Mouse (Mus musculus) spleen, adult 18-20 months (tissue): ENCODE measurements around the gene Cfap74.

ENCODE experiments used
- DNase-seq, 2 experiments: peaks; one replicate each; pipeline ENCODE4 v3.0.0; 2022; ENCODE audit warnings: mixed read lengths in 2 of 2

Cfap74 gene

DNA sequence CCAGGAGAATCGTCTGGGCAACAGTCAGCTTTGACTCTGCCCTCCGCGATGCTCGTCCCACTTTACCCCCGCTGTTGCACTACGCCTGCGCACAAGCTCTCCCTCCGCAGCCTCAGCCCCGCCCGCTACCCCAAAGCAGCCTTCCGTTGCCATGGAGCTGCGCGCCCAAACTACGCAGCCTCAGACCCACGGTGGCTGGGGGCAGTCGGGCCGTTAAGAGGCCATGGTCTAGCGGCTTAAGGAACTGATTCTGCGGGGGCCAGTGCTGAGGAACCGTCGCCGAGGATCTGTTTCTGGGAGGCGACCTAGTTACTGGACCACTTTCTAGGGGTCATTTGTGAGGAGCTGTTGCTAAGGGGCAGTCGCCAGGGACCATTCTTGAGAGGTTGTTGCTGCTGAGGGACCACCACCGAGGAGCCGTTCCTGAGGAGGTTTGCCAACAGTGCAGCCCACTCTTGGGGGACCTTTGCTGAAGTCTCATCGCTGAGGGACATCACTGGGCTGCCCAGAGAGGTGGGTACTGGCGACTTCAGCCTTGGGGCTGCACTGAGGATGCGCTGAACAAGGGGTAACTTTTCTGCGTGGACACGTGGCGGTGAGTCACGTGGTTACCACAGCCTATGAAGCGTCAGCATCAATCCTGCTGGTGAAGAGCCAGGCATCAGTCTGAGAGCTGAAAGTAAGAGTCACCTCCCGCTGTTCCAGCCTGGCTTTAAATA, at the start of gene Cfap74:
TSS of gene Cfap74 (plus strand) at position 133 of the 719 bp plus-strand sequence.
- peak; percentile 32 to 37 for DNase-seq

- no peak for DNase-seq
Measured at GRCm38 (mm10) chr4:155359560-155360464, 49.2 kb upstream of the Cfap74 start.

DNA sequence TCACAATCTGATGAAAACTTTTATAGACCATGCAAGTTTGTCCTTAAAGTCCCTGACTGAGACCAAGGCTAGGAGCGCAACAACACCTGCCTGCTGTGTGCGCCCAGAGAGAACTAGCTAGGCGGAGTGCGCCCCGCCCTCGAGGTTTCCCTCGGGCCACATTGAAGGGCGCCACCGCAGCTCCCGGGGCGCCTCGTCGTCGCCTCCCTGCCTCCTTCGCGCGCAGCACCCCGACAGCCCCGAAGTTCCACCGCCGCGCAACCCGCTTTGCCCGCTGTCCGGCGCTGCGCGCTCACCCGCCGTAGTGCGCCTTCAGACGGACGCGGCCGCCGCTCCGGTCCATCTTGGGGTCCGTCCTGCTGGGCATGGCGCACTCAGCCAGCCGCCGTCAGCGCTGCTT, 48.1 kb upstream of the Cfap74 start:
- DNase-seq, result peak in 1 of 2 experiments; percentile 15

- peak; percentile 74 to 76 for DNase-seq
Measured at GRCm38 (mm10) chr4:155361303-155361791, 47.6 kb upstream of the Cfap74 start, which contains the start of gene Prkcz. TSS of gene Prkcz (minus strand) at chr4:155361361.

- DNase-seq, result no peak
Measured at GRCm38 (mm10) chr4:155362443-155362842, 46.5 kb upstream of the Cfap74 start.

- DNase-seq, result no peak
Measured at GRCm38 (mm10) chr4:155366784-155367183, 42.2 kb upstream of the Cfap74 start.

DNA sequence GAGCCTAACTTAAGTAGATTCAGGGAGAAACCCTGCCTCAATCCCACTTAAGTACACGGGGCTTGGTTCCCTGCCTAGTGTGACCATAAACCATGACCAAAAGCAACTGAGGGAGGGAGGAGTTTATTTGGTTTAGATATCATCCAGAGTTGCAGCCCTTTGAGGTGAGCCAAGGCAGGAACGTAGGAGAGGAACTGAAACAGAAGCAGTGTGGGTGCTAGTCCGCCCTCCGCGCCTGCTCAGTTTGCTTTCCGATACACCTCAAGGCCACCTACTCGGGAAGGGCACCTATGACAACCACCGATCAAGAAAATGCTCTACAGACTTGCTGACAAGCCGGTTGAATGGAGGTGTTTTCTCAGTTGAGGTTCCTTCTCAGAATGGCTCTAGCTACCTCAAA, 41.3 kb upstream of the Cfap74 start:
- DNase-seq, result no peak

GRCm38 (mm10) chr4:155368684-155369083, 40.3 kb upstream of the Cfap74 start:
- DNase-seq, result peak; percentile 16 to 56

- DNase-seq, result no peak
Measured at GRCm38 (mm10) chr4:155370737-155371715, 38.0 kb upstream of the Cfap74 start.

DNA sequence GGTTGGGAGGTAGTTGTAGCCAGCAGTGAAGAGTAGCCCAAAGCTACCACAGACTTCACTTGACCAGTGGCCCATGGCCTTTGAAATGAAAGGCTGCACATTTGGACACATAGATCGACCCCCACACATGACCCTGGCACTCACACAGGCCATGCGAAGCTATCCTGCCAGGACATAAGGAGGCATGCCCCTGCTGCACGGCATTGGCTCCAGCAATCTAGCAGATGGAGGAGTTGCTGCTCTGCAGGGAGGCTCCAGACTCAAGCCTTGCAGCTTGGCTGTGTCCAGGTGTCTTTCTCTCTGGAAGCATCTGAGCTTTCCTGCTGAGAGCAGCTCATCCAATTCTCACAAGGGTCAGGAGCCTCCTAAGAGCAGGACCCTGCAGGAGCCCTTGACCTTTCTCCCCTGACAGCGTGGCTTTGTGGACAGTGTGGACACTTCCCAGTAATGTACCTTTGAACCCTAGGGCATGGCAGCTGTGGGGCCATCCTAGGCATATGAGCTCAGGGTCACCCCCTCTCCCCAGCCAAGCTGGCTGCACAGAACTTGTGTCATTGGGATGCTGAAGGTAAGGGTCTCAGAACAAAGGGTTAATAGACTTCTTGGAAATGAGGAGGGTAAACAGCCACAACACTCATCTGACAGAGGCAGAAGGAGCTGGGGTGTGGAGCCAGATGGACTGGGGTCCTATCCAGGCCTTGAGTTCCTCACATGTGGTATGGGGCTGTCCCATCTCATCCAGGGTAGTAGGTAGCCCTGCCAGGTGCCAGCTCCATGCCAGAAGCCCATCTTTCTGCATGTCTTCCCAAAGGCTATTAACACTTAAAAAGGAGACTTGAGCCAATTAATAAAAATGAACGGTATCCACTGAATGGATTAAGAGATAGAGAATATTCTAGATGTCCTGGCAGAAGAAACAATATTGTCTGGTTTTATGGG, 36.9 kb upstream of the Cfap74 start:
- no peak for DNase-seq

GRCm38 (mm10) chr4:155381974-155382373, 27.0 kb upstream of the Cfap74 start:
- DNase-seq, result no peak

DNA sequence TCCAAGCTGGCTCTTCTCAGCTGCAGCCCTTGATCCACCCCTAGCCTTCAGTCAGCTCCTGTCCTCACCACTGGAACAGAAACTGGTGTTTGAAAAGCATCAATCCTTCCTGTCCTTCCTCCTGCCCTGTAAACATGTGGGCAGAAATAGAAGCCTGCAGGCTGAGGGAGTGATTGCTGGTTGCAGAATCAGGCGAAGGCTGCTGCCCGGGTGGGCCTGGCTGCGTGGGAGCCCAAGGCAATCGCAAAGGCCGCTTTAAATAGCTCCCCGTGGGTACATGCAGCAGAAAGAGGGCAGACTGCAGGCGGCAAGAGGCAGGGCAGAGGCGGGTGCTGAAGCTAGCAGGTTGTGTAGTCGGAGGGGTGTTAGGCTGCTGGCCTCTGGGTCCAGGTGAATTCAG, 26.2 kb upstream of the Cfap74 start:
- DNase-seq, result no peak

DNA sequence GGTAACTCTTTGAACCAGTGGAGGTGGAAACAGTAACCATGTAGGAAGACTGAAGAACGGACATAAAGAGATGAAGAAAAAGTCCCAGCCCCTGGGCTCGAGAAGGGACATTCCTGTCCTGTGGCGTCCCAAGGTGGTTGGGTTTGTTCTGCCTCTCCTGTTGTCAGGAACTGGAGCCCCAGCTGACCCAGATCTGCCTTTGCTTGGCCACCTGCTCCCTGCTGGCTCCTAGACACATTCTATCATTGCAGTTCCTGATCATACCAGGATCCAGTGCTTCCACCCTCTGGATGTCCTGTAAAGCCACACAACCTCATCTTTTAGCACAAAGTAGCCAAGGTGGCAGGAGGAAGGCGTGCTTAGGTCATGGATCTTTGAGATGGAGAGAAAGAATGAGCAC, 25.7 kb upstream of the Cfap74 start:
- DNase-seq, result no peak

DNA sequence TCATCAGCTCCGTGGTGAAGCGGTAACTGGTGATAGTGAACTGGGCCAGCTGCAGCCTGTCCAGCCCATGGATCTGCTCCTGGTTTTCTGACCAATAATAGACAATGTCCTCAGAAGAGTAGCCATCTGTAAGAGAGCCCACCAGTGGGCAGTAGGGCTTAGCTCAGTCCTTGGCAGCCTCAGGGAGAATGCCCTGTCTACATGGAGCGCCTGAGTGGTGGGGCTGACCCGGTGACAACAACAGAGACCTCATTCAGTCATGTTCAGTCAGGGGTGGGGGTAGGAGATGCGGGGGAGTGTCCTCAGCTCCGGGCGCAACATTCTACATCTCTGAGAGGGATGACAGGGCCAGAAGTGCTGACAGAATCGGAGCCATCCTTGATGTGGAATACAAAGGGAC, 21.8 kb upstream of the Cfap74 start:
- DNase-seq, result no peak

DNA sequence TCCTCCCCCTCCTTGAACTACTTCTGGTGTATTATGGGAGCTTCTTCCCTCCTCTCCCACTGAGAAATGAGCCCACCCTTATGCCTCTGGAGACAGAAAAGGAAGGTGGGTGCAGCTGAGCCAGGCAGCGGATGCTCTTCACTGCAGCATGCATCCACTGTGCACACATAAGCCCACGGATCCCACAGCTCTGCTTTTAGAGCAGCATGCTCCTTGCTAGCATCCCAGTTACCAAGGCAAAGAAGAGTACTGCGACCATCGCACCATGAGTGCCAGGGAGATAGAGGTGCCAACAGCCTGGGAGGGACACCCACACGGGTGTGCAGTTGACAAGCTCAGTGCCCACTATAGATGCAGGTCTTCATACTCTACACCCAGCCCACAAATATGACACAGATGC, 13.5 kb upstream of the Cfap74 start:
- DNase-seq, result no peak

- no peak for DNase-seq
Measured at GRCm38 (mm10) chr4:155396751-155397150, 12.2 kb upstream of the Cfap74 start.

GRCm38 (mm10) chr4:155397511-155398221, 11.3 kb upstream of the Cfap74 start, which contains the start of gene Gabrd:
TSS of gene Gabrd (minus strand) at chr4:155398112.
- no peak for DNase-seq

DNA sequence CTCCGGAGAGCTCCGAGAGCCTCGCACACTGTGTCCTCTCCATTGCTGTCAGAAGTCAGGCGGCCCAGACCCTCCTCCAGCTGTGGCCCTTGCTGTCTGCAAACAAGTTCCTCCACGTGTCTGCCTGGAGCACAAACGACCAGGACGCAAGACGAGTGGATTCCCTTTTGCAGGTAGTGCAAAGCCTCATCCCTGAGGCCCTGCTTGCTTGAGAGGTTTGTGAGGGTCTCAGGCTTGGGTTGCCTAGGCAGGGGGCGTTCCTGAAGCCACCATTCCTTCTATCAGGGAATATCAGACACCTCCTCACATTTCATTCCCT, 10.8 kb upstream of the Cfap74 start:
- DNase-seq, result no peak

GRCm38 (mm10) chr4:155401121-155401520, 7.9 kb upstream of the Cfap74 start:
- no peak for DNase-seq

DNA sequence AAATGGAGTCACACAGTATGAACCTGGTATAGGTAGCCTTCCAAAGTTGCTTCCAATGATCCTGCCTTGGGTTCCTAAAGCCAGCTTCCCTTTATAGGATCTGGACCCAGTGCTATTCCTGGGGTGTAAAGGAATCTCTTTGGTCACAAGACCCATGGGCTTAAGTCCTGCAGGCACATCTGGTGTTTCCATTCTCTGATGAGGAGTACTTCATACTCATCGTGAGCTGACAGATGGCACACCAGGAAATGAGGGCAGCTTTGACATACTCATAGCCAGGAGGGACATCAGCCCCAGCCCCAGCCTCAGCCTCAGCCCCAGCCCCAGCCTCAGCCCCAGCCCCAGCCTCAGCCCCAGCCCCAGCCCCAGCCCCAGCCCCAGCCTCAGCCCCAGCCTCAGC, 6.5 kb upstream of the Cfap74 start:
- no peak for DNase-seq

- no peak for DNase-seq
Measured at GRCm38 (mm10) chr4:155408695-155409057, 314 bp upstream of the Cfap74 start.
